Mouse (Mus musculus): ENCODE results near the gene Cldn13.

DNA sequence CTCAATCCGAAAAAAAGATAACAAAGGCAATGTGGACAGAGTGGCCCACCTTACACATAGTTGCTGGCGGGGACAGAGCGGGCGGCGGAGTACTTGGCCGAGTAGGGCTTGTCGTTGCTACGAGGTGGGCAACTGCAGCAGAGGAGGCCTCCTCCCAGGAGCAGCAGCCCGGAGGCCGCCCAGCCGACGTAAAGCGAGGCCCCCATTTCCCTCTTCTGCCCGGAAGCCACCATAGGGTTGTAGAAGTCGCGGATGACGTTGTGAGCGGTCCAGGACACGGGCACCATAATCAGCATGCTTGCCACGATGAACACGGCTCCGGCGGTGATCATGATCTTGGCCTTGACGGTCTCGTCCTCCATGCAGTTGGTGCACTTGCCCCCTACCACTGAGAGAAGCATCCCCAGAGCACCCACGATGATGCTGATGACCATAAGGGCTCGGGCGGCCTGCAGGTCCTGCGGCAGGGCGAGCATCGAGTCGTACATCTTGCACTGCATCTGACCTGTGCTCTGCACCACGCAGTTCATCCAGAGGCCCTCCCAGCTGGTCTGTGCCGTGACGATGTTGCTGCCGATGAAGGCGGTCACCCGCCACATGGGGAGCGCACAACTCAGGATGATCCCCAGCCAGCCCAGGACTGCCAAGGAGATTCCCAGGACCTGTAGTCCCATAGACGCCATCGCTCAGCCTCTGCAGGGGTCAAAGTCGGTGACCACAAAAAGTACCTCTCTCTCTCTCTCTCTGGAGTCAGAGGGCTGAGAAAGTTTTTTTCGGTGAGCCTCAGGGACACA, 30.9 kb upstream of the Cldn13 start:
- TF ChIP-seq TAL1 (IDR thresholded peaks at IDR 0.05; ENCODE audit: low read length) (no peak), GATA1 (IDR thresholded peaks at IDR 0.05; ENCODE audit: low read length) (no peak)

Measured in erythroblast, embryonic 14.5 days (primary cell).